Mouse (Mus musculus) frontal cortex, postnatal 36 days (tissue): ENCODE results near the gene Vmn1r39.
"Not testable (repeated sequence)": the region's sequence is repeated elsewhere in the genome, so short reads cannot be mapped to it uniquely, and the experiment has no call there.

ENCODE experiments used
- DNase-seq, 2 experiments: peaks; one replicate each; pipeline ENCODE4 v3.0.0; 2022; ENCODE audit warnings: low spot score in 2 of 2

Gene Vmn1r39

GRCm38 (mm10) chr6:66810509-66810908 lies at the start of gene Vmn1r39:
TSS of gene Vmn1r39 (minus strand) at chr6:66810609.
- no peak for DNase-seq

GRCm38 (mm10) chr6:66859391-66859790 lies 49.0 kb upstream of the Vmn1r39 start:
- DNase-seq = no peak

GRCm38 (mm10) chr6:66858356-66858755 lies 47.9 kb upstream of the Vmn1r39 start:
- DNase-seq = no peak

GRCm38 (mm10) chr6:66856236-66856635 lies 45.8 kb upstream of the Vmn1r39 start:
- DNase-seq = no peak

- DNase-seq = no peak
Measured at GRCm38 (mm10) chr6:66848936-66849335, 38.5 kb upstream of the Vmn1r39 start.

GRCm38 (mm10) chr6:66840631-66841030 lies 30.2 kb upstream of the Vmn1r39 start:
- DNase-seq = peak; percentile 6 to 60

- no peak for DNase-seq
Measured at GRCm38 (mm10) chr6:66836932-66837331, 26.5 kb upstream of the Vmn1r39 start.

- DNase-seq = no peak
Measured at GRCm38 (mm10) chr6:66806311-66806710, 4.1 kb downstream of the Vmn1r39 start.

GRCm38 (mm10) chr6:66805713-66806112 lies 4.7 kb downstream of the Vmn1r39 start:
- DNase-seq = no peak

- not testable (repeated sequence) for DNase-seq
Measured at GRCm38 (mm10) chr6:66782527-66782926, 27.9 kb downstream of the Vmn1r39 start, which contains the start of gene Vmn1r38. TSS of gene Vmn1r38 (minus strand) at chr6:66782627.
